Mouse (Mus musculus): ENCODE data around the gene Rimbp2. TPM values are rescaled to one million over a fixed set of nuclear protein-coding genes. Genes with fewer than 3 reads are reported as not detected.
A peak's percentile ranks its signal among the peaks of the same experiment; 100 is the strongest.

Rimbp2 gene
- total RNA-seq (2014; rRNA removed; ENCODE audit: low replicate concordance), result 0.04 TPM in 1 of 2 replicates, not detected in the other
- 0.03 and 0.07 TPM in 2 replicates for polyA plus RNA-seq (2015; fragmentation: Nextera tagmentation; extraction: Ambion mirVana)

- Histone ChIP-seq H3K27me3 (ENCODE audit: control insufficient read depth, insufficient read depth, low read length) (peaks cover 22% of the 10 kb centered on the region), H3K9me3 (replicated peaks; ENCODE audit: control insufficient read depth, low read length) (0 out of 2 replicates have a peak, but pooled peaks cover 3% of the 10 kb centered on the region), H3K4me3 (ENCODE audit: low read depth, low read length) (peak within 1 kb of the TSS; percentile 21), H3K9ac (replicated peaks; ENCODE audit: low read depth, low read length) (no peak within 1 kb of the TSS), H3K36me3 (replicated peaks; ENCODE audit: control insufficient read depth, insufficient read depth, low read length) (no peaks in the 10 kb centered on the region), H3K4me2 (ENCODE audit: low read depth, low read length) (peak within 1 kb of the TSS; percentile 52), H3K4me1 (ENCODE audit: control insufficient read depth, insufficient read depth) (no peaks in the 10 kb centered on the region), H3K27ac (ENCODE audit: low read depth) (no peak within 1 kb of the TSS)
- ATAC-seq (ENCODE audit: insufficient read depth, low read depth), result peak; percentile 60
- no peak for TF ChIP-seq EP300 (IDR thresholded peaks at IDR 0.05; ENCODE audit: low read depth)
- peak; percentile 29 for TF ChIP-seq CTCF (IDR thresholded peaks at IDR 0.05; ENCODE audit: low read depth)
- peak; percentile 20 for DNase-seq (ENCODE audit: low spot score)
- WGBS, result 11% methylated on average over 17 of the region's 17 CpGs
Observed at GRCm38 (mm10) chr5:128953278-128954070, at the start of gene Rimbp2. TSS of gene Rimbp2 (minus strand) at chr5:128953486.

GRCm38 (mm10) chr5:129002571-129003011, 49.3 kb upstream of the Rimbp2 start:
- Histone ChIP-seq H3K27me3 (ENCODE audit: control insufficient read depth, insufficient read depth, low read length) (no peaks in the 10 kb centered on the region), H3K36me3 (replicated peaks; ENCODE audit: control insufficient read depth, insufficient read depth, low read length) (peaks cover 15% of the 10 kb centered on the region; the same call in 1 of the 2 replicates), H3K4me3 (ENCODE audit: low read depth, low read length) (no peak overlapping the region; the same call in 1 of the 2 replicates), H3K9me3 (replicated peaks; ENCODE audit: control insufficient read depth, low read length) (no peaks in the 10 kb centered on the region), H3K4me2 (ENCODE audit: low read depth, low read length) (peak overlapping the region; percentile 44), H3K9ac (replicated peaks; ENCODE audit: low read depth, low read length) (no peak overlapping the region; the same call in 1 of the 2 replicates), H3K27ac (ENCODE audit: low read depth) (peak overlapping the region; percentile 60), H3K4me1 (ENCODE audit: control insufficient read depth, insufficient read depth) (peaks cover 18% of the 10 kb centered on the region)
- DNase-seq (ENCODE audit: low spot score) (peak; percentile 34), ATAC-seq (ENCODE audit: insufficient read depth, low read depth) (peak; percentile 77)
- TF ChIP-seq CTCF (IDR thresholded peaks at IDR 0.05; ENCODE audit: low read depth) (no peak), EP300 (IDR thresholded peaks at IDR 0.05; ENCODE audit: low read depth) (no peak)
- 6% methylated on average over 14 of the region's 14 CpGs for WGBS

- DNase-seq (ENCODE audit: low spot score), result no peak
- H3K9ac ChIP-seq (replicated peaks; ENCODE audit: low read depth, low read length), result no peak overlapping the region
Observed at GRCm38 (mm10) chr5:129000706-129001468, 47.6 kb upstream of the Rimbp2 start.

GRCm38 (mm10) chr5:128987141-128987954, 34.1 kb upstream of the Rimbp2 start:
- TF ChIP-seq CTCF (IDR thresholded peaks at IDR 0.05; ENCODE audit: low read depth) (no peak), EP300 (IDR thresholded peaks at IDR 0.05; ENCODE audit: low read depth) (no peak)
- Histone ChIP-seq H3K9me3 (replicated peaks; ENCODE audit: control insufficient read depth, low read length) (no peaks in the 10 kb centered on the region), H3K4me1 (ENCODE audit: control insufficient read depth, insufficient read depth) (no peaks in the 10 kb centered on the region), H3K9ac (replicated peaks; ENCODE audit: low read depth, low read length) (no peak overlapping the region), H3K27ac (ENCODE audit: low read depth) (no peak overlapping the region), H3K36me3 (replicated peaks; ENCODE audit: control insufficient read depth, insufficient read depth, low read length) (peaks cover 60% of the 10 kb centered on the region), H3K27me3 (ENCODE audit: control insufficient read depth, insufficient read depth, low read length) (no peaks in the 10 kb centered on the region), H3K4me3 (ENCODE audit: low read depth, low read length) (no peak overlapping the region), H3K4me2 (ENCODE audit: low read depth, low read length) (no peak overlapping the region)
- DNase-seq (ENCODE audit: low spot score), result no peak
- no peak for ATAC-seq (ENCODE audit: insufficient read depth, low read depth)
- 85% methylated on average over 19 of the region's 19 CpGs for WGBS

More at GRCm38 (mm10) chr5:129000706-129001468, 47.6 kb upstream of the Rimbp2 start:
- Histone ChIP-seq H3K36me3 (replicated peaks; ENCODE audit: control insufficient read depth, insufficient read depth, low read length) (peaks cover 15% of the 10 kb centered on the region; the same call in 1 of the 2 replicates), H3K4me1 (ENCODE audit: control insufficient read depth, insufficient read depth) (peaks cover 13% of the 10 kb centered on the region), H3K4me3 (ENCODE audit: low read depth, low read length) (no peak overlapping the region), H3K27me3 (ENCODE audit: control insufficient read depth, insufficient read depth, low read length) (no peaks in the 10 kb centered on the region), H3K4me2 (ENCODE audit: low read depth, low read length) (no peak overlapping the region), H3K9me3 (replicated peaks; ENCODE audit: control insufficient read depth, low read length) (no peaks in the 10 kb centered on the region), H3K27ac (ENCODE audit: low read depth) (no peak overlapping the region)
- no peak for ATAC-seq (ENCODE audit: insufficient read depth, low read depth)
- TF ChIP-seq CTCF (IDR thresholded peaks at IDR 0.05; ENCODE audit: low read depth) (no peak), EP300 (IDR thresholded peaks at IDR 0.05; ENCODE audit: low read depth) (no peak)
- 49% methylated on average over 8 of the region's 8 CpGs for WGBS

GRCm38 (mm10) chr5:128985946-128986345, 32.7 kb upstream of the Rimbp2 start:
- DNase-seq (ENCODE audit: low spot score), result no peak
- TF ChIP-seq EP300 (IDR thresholded peaks at IDR 0.05; ENCODE audit: low read depth), result no peak
- TF ChIP-seq CTCF (IDR thresholded peaks at IDR 0.05; ENCODE audit: low read depth), result no peak
- no peaks in the 10 kb centered on the region for H3K9me3 ChIP-seq (replicated peaks; ENCODE audit: control insufficient read depth, low read length)
- no peaks in the 10 kb centered on the region for H3K27me3 ChIP-seq (ENCODE audit: control insufficient read depth, insufficient read depth, low read length)
- H3K27ac ChIP-seq (ENCODE audit: low read depth), result no peak overlapping the region
- no peaks in the 10 kb centered on the region for H3K4me1 ChIP-seq (ENCODE audit: control insufficient read depth, insufficient read depth)
- H3K36me3 ChIP-seq (replicated peaks; ENCODE audit: control insufficient read depth, insufficient read depth, low read length), result peaks cover 46% of the 10 kb centered on the region
- no peak overlapping the region for H3K9ac ChIP-seq (replicated peaks; ENCODE audit: low read depth, low read length)
- 91% methylated on average over 13 of the region's 13 CpGs for WGBS
- no peak overlapping the region for H3K4me2 ChIP-seq (ENCODE audit: low read depth, low read length)
- no peak overlapping the region for H3K4me3 ChIP-seq (ENCODE audit: low read depth, low read length)
- ATAC-seq (ENCODE audit: insufficient read depth, low read depth), result no peak

Data from heart, postnatal 0 days (tissue).